Mouse (Mus musculus) hindbrain, embryonic 16.5 days (tissue): ENCODE measurements at regions not wholly inside any gene's neighbourhood (a gene's known extent, or its start where the extent isn't known, plus 50 kb on each side); places are given as distances from the start of the nearest gene placed in this dataset.
A peak's percentile ranks its signal among the peaks of the same experiment; 100 is the strongest.

Source experiments
- ATAC-seq: fragments of 200-750 bp; cut with Nextera tagmentation; 2 replicates; pipeline ENCODE4 v1.8.0; 2017; ENCODE audit warnings: moderate TSS enrichment, moderate library complexity
- H3K27ac ChIP-seq: fragments of 300-500 bp; sonication (generic); 2 replicates; pipeline ENCODE4 v1.5.1; 2014; ENCODE audit warnings: low read depth, mild to moderate bottlenecking, control low read depth, low read length, moderate library complexity
- H3K27me3 ChIP-seq: fragments of 300-500 bp; sonication (generic); replicated peaks from 2 replicates; pipeline ENCODE4 v1.6.1; 2014; ENCODE audit warnings: low read length; ENCODE audit not compliant: control insufficient read depth, insufficient read depth
- H3K36me3 ChIP-seq: fragments of 300-500 bp; sonication (generic); 2 replicates; pipeline ENCODE4 v1.6.1; 2014; ENCODE audit warnings: mild to moderate bottlenecking, low read length, moderate library complexity, mixed read lengths; ENCODE audit not compliant: control insufficient read depth, insufficient read depth
- H3K4me1 ChIP-seq: fragments of 300-500 bp; sonication (generic); 2 replicates; pipeline ENCODE4 v1.6.1; 2014; ENCODE audit warnings: low read depth, low read length; ENCODE audit not compliant: control insufficient read depth, insufficient read depth
- H3K4me2 ChIP-seq: fragments of 300-500 bp; sonication (generic); 2 replicates; pipeline ENCODE4 v1.6.1; 2014; ENCODE audit warnings: mild to moderate bottlenecking, low read length, control low read depth, moderate library complexity
- H3K4me3 ChIP-seq: fragments of 300-500 bp; sonication (generic); 2 replicates; pipeline ENCODE4 v1.5.1; 2014; ENCODE audit warnings: mild to moderate bottlenecking, low read length, control low read depth, moderate library complexity
- H3K9ac ChIP-seq: fragments of 300-500 bp; sonication (generic); 2 replicates; pipeline ENCODE4 v1.6.1; 2014; ENCODE audit warnings: low read depth, mild to moderate bottlenecking, control low read depth, low read length, moderate library complexity
- H3K9me3 ChIP-seq: fragments of 300-500 bp; sonication (generic); 2 replicates; pipeline ENCODE4 v1.6.1; 2014; ENCODE audit warnings: mild to moderate bottlenecking, low read length, moderate library complexity; ENCODE audit not compliant: control insufficient read depth
- WGBS: fragments of 180-500 bp; shearing (Covaris S2); extraction: QIAGEN DNeasy Blood & Tissue Kit; methylation state at CpG from one replicate; pipeline ENCODE4 v1.1.7; 2014; 5-methylcytosine and 5-hydroxymethylcytosine counted together

DNA sequence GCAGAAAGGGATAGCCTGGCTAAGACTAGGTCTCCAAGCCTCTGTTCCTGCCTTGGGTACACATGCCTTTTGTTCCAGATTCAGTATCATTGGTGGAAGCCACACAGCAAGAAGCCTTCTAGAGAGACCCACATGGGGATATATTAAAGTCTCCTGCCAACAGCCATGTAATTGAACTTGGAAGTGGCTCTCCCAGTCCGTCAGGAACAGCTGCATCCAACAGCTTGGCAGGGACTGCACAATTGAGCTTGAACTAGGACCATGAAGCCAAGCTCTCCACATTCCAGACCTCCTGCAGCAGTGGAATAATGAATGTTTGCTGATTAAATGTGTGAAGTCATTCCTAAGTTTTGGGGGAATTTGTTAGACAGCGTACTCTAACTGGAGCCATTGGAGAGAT lies 94.5 kb downstream of the Gpr139 start:
- Histone ChIP-seq H3K36me3 (no peaks in the 10 kb centered on the region), H3K27me3 (no peaks in the 10 kb centered on the region; the same call in none of the 2 replicates)
- WGBS, result 51% methylated on average over 2 of the region's 2 CpGs

GRCm38 (mm10) chr7:119088537-119088936 lies 93.5 kb upstream of the Gprc5b start:
- 79% methylated on average over 2 of the region's 2 CpGs for WGBS
- no peak overlapping the region for H3K27ac ChIP-seq
- H3K9ac ChIP-seq, result no peak overlapping the region
- no peak for ATAC-seq
- no peak overlapping the region for H3K4me2 ChIP-seq
- no peak overlapping the region for H3K4me3 ChIP-seq
- H3K36me3 ChIP-seq, result no peaks in the 10 kb centered on the region
- no peaks in the 10 kb centered on the region; the same call in none of the 2 replicates for H3K27me3 ChIP-seq
- no peaks in the 10 kb centered on the region for H3K9me3 ChIP-seq
- H3K4me1 ChIP-seq, result peaks cover 5% of the 10 kb centered on the region

More for the DNA sequence above, 94.5 kb downstream of the Gpr139 start:
- Histone ChIP-seq H3K27ac (no peak overlapping the region), H3K4me2 (no peak overlapping the region), H3K4me1 (peaks cover 5% of the 10 kb centered on the region), H3K9me3 (no peaks in the 10 kb centered on the region), H3K4me3 (no peak overlapping the region), H3K9ac (no peak overlapping the region)
- ATAC-seq, result peak; percentile 48; the same call in 1 of the 2 replicates

- no peaks in the 10 kb centered on the region; the same call in none of the 2 replicates for H3K27me3 ChIP-seq
- no peaks in the 10 kb centered on the region for H3K36me3 ChIP-seq
- H3K4me1 ChIP-seq, result peaks cover 5% of the 10 kb centered on the region
- ATAC-seq, result no peak; the same call in 1 of the 2 replicates
- H3K4me3 ChIP-seq, result no peak overlapping the region
- H3K9ac ChIP-seq, result no peak overlapping the region
- 40% methylated on average over 7 of the region's 7 CpGs for WGBS
- no peaks in the 10 kb centered on the region for H3K9me3 ChIP-seq
- H3K4me2 ChIP-seq, result no peak overlapping the region
- H3K27ac ChIP-seq, result no peak overlapping the region
Observed at GRCm38 (mm10) chr7:119087723-119088419, 92.9 kb upstream of the Gprc5b start.

DNA sequence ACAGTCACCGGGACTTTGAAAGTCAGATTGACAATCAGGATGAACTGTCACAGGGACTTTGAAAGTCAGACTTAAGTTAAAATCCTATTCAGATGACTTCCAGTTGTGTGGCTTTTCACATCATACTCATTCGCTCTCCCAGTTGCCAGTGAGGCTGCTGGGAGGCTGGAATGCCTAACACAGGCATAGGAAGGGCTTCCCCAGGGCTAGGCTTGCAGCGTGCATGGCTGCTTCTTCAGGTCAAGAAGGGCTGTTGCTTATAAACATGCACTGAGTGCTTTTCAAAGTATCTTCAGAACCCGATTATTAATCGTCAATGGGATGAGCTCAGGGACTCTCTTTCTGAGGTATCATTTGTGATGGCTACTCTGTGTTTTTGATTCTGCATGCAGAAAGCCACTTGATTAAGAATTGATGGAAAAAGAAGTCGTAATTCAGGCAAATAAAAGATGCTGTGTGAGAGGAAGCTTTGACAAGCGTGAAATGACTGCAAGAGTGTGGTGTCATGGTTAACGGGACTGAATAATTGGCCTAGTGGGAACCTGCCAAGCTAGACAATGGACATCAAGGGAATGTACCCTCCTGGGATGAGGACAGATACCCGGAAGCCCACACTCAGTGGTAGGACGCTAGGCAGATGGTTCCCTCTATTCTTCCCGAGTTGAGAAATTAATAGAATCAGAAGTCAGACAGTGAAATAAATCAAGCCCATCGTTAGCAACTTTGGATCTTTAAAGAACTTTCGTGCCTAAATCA lies 90.9 kb upstream of the Gprc5b start:
- Histone ChIP-seq H3K9me3 (no peaks in the 10 kb centered on the region), H3K27ac (no peak overlapping the region), H3K27me3 (no peaks in the 10 kb centered on the region; the same call in none of the 2 replicates), H3K36me3 (no peaks in the 10 kb centered on the region), H3K4me1 (peaks cover 5% of the 10 kb centered on the region), H3K9ac (no peak overlapping the region), H3K4me2 (no peak overlapping the region), H3K4me3 (no peak overlapping the region)
- 28% methylated on average over 13 of the region's 13 CpGs for WGBS
- peak; percentile 63; the same call in 1 of the 2 replicates for ATAC-seq

- H3K27ac ChIP-seq, result no peak overlapping the region; the same call in 1 of the 2 replicates
- H3K27me3 ChIP-seq, result no peaks in the 10 kb centered on the region
- ATAC-seq, result peak; percentile 95
- no peaks in the 10 kb centered on the region for H3K9me3 ChIP-seq
- H3K4me3 ChIP-seq, result no peak overlapping the region
- no peak overlapping the region for H3K9ac ChIP-seq
- H3K4me2 ChIP-seq, result peak overlapping the region; percentile 8; the same call in 1 of the 2 replicates
- H3K4me1 ChIP-seq, result no peaks in the 10 kb centered on the region
- 49% methylated on average over 12 of the region's 12 CpGs for WGBS
- H3K36me3 ChIP-seq, result no peaks in the 10 kb centered on the region
Observed at GRCm38 (mm10) chr7:119076712-119077619, 82.0 kb upstream of the Gprc5b start.

DNA sequence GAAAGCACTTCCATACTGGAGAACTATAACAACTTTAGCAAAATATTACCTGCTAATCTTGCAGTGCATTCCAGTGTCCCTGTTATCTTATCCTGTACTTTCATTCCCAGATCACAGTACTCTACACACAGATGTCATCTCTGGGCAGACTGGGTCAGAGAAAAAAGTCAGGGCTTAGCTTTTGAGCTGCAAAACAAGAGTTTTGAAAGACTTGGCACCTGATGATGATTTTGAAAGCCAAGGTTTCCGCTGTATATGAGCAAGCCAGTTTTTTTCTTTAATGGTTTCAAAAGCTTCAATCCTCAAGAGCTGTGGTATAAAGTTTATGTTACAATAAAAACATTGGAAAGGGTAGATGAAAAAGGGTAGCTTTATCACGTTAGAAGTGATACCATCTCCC lies 71.0 kb upstream of the Gprc5b start:
- ATAC-seq, result no peak
- H3K36me3 ChIP-seq, result no peaks in the 10 kb centered on the region
- H3K9me3 ChIP-seq, result no peaks in the 10 kb centered on the region
- H3K4me1 ChIP-seq, result no peaks in the 10 kb centered on the region
- 78% methylated on average over 2 of the region's 2 CpGs for WGBS
- H3K4me3 ChIP-seq, result no peak overlapping the region
- no peak overlapping the region for H3K27ac ChIP-seq
- no peak overlapping the region for H3K9ac ChIP-seq
- no peaks in the 10 kb centered on the region for H3K27me3 ChIP-seq
- H3K4me2 ChIP-seq, result no peak overlapping the region
